In the genomic region with DNA sequence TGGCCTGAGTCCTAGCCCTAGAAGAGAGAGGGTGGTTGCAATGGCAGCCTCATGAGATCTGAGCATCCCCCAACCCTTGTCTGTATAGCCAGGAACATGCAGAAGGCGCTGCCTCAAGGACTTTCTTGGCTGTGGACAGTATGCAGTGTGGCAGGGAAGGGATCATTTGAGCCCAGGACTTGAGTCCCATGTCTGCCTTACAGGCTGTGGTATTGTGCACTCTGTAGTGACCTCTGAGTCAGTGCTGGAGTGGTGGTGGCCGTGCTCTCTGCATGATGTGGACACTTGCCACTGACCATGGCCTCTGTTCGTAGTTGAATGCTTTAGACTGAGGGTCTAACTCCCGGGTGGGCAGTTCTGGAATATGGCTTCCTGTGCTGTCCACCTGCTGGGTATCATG, we compare ENCODE assay signal across 16 mouse cellular contexts.
"Had no signal": no experiment of that assay in that cellular context is flagged by ENCODE, and none has a peak within 500 bp of the region (broad histone marks: within the 10 kb centered on the region; RNA-seq: fewer than 3 reads in every experiment).

No protein-coding gene starts in this region.

- H3K27me3 ChIP-seq: neural tube, embryonic 13.5 days; neural tube, embryonic 15.5 days; stomach, embryonic 15.5 days had no signal

- H3K4me1 ChIP-seq: stomach, embryonic 15.5 days had no signal

- DNase-seq: retina, postnatal 1 day; right cerebral cortex, adult 18-20 months; right cerebral cortex, postnatal 14 days; right cerebral cortex, postnatal 25 days; right cerebral cortex, postnatal 4 days; spleen, adult 18-20 months; thymus, adult 18-20 months; thymus, adult 2 months; thymus, postnatal 14 days; thymus, postnatal 25 days; thymus, postnatal 36 days; thymus, postnatal 4 days had no signal

- H3K4me2 ChIP-seq: neural tube, embryonic 13.5 days; neural tube, embryonic 15.5 days; stomach, embryonic 15.5 days had no signal

- H3K27ac ChIP-seq: neural tube, embryonic 13.5 days; neural tube, embryonic 15.5 days; stomach, embryonic 15.5 days; stomach, postnatal 0 days had no signal

- H3K9me3 ChIP-seq: neural tube, embryonic 13.5 days; neural tube, embryonic 15.5 days; stomach, embryonic 15.5 days had no signal

- H3K9ac ChIP-seq: neural tube, embryonic 13.5 days; neural tube, embryonic 15.5 days; stomach, embryonic 15.5 days had no signal

- H3K4me3 ChIP-seq: neural tube, embryonic 13.5 days; neural tube, embryonic 15.5 days; stomach, embryonic 15.5 days had no signal
